Mouse (Mus musculus) liver, postnatal 0 days (tissue): ENCODE results near the gene Dnmt1.

ENCODE experiments used
- CTCF ChIP-seq: sonication (generic); IDR thresholded peaks from 2 replicates; pipeline ENCODE4 v1.5.1; 2016; ENCODE audit warnings: antibody characterized with exemption, low read depth
- EP300 ChIP-seq: IDR thresholded peaks from 2 replicates; pipeline ENCODE4 v1.6.1; 2016; ENCODE audit warnings: antibody characterized with exemption, low read depth, mild to moderate bottlenecking

DNA sequence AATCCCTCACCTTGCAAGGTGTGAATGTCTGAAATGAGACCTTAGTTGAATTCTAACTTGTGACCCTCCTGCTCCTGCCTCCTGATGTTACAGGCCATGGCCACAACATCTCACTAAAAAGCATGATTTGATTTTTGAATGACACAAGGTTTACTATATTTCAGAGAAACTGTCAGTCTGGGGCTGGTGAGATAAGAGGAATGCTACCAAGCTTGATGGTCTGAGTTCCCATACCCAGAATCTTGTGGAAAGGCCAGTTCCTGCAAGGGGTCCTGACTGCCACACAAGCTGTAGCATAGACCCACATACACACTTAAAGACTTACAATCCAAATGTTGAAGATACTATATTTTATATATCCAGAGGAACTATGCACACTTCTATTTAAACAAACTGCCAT is 9.3 kb downstream of the Dnmt1 start:
- TF ChIP-seq CTCF: no peak
- TF ChIP-seq EP300: no peak
